Mouse (Mus musculus): ENCODE results near the gene Hnrnpu. TPM values are rescaled to one million over a fixed set of nuclear protein-coding genes. Genes with fewer than 3 reads are reported as not detected.

The Hnrnpu gene
- total RNA-seq, 4 experiments from 2014 or later = 325 to 418 (median 399) TPM

DNA sequence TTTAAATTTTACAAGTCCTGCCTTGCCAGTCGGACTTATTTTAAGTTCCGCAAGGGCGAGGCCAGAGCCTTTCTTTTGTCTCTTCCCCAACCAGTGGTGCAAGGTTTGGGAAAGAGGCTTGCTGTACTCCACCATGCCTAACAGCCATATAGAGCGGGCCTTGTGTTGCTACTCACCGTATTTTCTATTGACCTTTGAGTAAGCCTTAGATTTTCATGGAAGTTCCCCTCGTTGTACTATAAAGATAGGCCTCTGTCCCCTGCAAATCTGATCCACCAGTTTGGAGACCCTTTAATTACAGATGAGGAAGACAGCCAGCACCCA is 683 bp upstream of the Hnrnpu start:
- DNase-seq = no peak

DNA sequence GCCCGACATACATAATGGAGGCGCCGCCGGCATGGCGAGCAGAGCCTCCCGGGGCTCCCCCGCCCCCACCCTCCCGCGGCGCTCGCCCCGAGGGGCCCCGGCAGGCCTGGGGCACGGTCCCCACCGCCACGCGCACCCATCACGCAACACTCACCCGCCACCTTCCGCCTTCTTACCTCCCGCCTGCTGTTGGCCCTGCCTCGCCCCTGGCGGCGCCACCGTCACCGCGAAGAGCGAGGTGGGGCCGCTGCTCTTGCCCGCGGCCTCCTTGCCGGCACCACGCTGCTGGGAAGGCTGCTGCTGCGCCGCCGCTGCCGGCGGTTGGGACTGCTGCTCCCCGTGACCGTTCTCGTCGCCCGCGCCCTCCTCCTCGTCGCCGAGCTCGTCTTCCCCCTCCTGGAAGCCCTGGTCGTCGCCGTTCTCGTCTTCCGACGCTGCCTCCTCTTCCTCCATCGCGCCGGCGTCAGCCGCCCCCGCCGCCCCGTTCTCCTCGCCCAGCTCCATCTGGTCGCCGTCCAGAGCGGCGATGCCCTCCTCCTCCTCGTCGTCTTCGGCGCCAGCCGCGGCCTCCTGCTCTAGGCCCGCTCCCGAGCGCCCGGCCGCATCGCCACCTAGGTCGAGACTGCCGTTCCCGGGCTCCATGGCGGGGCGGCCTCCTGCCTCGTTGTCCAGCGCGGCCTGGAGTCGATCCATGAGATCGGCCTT is 668 bp downstream of the Hnrnpu start:
- no peak for DNase-seq

DNA sequence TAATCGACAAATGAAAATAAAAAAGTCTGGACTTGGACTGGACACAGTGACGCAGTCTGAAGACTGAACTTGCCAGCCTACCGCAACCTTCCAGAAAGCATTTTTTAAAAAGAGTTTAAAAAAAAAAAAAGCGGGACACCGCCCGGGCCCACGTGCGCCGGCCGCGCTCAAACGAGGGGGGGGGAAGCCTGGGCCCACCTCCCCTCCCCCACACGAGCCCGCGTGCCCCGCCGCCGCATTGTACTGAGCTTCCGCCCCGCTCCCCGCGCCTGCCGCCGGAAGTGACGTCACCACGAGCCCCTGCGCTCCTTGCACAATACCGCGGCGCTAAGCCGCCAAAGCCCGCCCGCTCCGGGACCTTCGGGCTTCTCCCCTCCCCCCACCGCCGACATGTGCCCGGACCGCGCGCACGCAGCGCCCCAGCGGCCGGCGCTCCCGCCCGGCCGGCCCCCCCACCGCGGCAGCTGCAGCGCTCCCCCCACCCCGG is 1.3 kb downstream of the Hnrnpu start:
- DNase-seq = peak; percentile 94

DNA sequence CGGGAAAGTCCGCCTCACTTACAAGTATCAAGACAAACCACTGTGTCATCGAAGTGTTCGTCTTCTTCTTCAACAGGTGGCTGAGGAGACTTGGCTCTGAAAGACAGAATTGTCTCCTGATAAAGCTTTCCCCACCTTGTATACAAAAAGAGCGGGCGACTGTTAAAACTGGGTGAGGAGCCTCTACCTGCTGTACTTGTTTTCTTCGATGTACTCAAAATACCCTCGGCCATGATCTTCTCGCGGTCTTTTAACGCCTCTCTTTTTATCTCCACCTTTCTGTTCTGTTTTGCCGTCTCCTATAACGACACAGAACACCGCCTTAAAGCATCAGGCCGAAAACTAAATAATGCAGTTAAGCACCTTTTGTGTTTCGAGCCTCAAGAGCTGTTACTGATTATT is 1.7 kb downstream of the Hnrnpu start:
- no peak for DNase-seq

DNA sequence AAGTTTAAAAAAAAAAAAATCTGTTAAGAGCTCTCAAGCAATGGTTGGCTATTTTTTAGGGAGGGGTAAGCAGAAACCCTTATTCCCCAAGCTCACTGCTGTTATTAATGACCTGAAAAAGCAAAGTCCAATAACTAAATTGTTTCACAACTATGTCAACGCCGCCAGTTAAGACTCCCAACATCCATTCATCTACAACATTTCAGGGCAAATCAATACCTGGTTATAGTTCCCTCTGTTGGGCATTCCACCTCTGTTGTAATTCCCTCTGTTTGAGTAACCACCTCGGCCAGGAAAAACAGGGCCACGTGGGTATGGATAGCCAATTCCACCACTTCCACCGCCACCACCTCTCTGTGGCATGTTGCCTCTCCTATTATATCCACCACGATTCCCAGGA is 7.7 kb downstream of the Hnrnpu start:
- DNase-seq = no peak

DNA sequence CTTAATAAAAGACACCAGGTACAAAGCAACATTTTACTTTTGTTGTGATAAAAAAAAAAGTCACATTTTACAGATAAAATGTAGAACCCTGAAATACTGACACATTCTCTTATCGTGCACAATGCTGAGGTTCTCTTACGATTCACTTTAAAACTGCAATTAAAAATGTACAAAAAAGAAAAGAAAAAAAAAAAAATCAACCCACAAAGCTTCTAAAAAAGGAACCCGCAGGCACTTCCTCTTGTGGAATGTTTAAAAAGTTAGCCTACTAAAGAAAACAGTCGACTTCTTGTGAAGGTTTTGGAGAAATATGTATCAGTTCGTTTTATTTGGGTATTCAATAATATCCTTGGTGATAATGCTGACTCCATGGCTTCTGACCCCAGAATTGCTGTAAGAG is 8.6 kb downstream of the Hnrnpu start:
- no peak for DNase-seq

DNA sequence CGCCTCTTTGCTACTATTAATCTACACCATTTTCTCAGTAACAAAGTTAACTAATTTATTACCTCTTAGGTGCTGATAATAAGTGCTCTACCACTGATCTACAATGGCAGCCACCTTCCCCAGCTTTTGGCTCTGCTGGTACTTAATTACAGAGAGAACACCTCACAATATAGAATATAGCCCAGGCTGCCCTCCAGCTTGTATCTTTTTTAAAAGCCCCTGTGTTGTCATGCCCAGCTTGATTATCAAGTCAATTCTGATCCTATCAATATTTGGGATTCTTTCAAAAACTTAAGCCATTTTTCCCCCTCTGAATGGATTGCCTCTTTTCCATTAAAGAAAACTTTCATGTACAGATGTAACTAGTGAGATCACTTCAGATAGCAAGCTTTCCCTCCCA is 10.6 kb downstream of the Hnrnpu start:
- no peak for DNase-seq

DNA sequence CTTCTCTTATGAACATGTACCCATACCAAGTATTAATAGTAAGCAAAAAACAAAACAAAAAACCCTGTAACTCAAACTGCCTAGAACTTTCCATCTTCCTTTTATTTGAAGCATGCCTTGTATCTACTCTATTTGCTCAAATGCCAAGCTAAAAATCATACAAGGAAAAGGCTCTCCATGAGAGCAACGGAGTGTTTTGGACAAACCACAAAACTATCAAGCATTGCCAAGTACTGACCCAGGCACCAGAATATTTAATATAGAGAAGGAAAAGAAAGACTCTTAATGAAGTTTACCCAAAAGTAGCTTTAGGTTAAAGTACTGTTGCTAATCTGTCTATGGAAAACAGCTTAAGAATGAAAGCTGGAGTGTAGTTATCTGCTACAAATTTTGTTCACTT is 11.2 kb downstream of the Hnrnpu start:
- no peak for DNase-seq

DNA sequence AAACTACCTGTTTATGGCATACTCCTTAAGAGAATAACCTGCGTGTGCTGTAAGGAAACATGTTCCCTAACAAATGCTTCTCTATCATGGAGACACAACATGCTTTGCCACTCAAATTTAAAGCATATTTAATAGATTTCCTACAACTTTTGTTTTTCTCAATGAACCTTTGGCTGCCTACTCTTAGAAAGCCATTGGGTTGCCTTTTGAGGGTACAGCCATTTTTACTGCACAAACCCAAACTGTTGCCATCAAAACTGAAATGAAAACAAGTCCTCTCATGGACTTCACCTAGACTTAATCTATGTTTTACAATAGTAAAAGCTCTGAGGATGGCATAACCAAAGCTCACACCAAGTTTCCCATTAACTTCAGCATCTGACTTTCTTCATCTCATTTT is 13.0 kb downstream of the Hnrnpu start:
- DNase-seq = no peak

DNA sequence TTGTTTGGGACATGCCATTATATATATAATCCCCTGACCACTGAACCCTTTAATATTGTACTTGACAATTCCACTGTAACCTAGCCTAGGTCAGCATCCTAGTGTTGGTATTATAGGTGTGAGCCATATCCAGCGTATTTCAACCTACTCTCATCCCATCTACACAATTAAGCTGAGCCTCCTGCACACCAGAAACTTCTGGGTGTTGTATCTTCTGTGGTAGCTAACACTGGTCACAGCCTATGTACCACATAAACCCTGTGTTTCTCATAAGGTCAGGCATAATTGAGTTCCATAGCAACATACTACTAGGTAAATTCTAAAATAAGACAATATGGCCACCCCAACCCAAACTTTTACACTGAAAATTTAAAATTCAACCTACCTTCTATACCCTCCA is 14.4 kb downstream of the Hnrnpu start:
- no peak for DNase-seq

DNA sequence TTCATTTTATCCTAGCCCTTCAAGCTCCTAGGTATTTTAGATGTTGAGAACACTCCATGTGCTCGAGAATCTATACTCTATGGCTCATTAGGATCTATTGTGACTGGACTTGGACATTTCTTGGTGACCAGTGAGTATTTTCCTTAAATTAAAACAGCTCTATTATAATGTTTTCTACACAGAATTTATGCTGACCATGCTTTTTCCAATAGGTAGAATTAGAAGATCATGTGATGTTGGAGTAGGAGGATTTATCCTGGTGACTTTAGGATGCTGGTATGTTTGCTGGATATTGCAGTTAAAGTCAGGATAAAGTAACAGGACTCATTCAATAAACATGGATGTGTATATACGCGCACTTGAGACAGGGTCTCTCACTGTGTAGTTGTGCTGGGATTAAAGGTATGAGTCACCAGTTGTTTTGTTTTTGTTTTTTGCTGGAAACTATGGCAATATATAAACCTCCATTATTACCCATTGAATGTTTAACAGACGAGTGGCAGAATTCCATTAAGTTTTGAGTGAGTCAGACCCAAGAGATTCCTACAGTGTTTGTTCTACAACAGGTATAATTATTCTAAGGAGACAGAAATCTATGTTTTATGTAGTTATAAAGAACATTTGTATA is 15.8 kb downstream of the Hnrnpu start:
- DNase-seq = no peak

DNA sequence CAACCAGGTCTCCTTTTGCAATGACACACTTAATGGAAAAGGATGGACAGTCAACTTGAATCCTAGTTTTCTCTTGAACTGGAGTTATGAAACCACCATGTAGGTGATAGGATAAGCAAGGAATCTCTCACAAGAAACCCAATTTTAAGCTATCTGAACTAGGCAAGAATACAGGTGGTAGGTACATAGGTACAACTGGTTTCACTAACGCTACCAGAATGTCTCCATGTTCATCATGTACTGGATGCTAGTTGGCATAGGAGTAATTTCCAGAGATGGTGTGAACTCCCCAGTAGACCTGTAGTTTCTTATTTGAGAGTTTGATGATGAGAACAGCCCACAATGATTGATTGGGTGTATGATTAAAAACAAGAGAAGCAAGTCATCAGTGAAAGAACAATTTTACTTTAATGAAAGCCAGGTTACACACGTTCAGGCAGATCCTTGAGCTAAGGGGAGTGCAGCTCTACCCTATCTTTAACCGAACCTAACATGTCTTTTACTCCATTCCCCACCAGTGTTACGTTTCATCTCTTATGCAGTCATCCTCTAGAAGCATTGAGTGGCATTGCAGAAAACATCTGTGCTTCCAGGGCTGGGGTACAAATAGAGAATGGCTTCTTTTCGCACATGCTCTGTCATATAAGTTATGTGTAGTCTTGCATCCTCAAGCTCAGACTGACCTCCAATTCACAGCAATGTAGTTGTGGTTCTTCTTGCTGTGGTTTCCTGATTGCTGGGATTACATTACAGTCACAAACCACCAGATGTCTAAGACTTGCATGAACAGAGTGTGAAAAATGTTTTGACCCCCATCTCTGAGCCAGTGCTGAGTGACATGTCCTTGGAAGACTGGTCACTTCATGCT is 16.6 kb downstream of the Hnrnpu start:
- no peak for DNase-seq

DNA sequence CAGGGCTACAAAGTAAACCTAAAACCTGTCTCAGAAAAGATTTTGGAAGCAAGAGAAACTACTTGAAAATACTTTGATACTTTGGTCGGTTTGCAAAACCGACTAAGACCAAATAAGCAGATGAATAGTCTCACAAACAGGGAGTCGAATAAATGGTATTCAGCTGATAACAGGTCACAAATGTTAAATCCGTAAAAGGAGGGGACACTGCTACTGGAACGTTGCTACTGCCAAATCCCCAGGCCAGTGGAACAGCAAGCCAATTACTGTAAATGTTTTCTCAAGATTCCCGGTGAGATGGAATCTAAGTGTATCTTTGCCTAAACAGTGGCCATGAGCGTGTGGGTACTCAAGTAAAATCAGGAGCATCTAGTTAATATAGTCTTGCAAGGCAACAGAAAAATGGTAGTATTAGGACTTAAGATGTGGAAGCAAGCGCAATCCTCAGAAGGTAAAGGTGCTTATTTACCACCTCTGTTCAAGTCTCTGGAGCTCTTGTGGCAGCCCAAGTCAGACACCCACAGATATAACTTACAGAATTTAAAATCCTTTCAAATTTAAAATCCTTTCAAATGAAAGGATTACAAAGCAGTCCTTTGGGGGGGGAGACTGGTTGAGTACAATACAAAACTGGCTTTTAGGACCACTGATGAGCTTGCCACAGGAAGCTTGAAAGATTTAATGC is 17.4 kb downstream of the Hnrnpu start:
- DNase-seq = no peak

DNA sequence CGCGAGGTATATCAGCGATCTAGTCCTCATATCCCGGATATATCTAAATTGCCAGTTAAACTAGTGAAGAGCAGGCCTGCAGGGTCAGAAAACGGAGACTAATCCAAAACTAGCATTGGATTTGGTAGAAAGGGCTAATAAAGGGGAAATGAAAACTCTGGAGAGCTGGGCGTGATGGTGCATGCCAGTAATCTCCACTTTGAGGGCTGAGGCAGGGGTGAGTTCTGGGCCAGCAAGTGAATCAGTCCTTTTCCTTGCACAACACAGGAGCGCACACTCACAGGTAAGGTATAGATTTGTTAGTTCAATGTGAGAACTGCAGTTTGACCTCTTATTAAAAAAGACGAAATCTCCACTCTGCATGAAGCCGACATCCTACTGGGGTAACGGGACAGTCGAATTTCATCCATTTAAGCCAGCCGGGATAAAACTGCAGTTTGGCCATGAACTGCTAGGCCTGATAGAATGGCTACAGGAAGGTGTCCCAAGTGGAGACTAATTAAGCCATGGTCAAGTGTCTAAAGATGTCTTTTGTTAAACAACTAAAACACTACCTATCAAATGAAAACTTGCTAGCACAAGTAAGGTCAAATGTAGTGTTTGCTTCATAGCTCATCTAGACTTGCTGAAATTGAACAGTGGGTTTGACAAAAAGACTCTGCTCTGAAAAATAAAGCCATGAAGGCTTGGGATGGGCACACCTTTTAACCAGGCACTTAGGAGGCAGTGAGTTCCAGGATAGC is 18.1 kb downstream of the Hnrnpu start:
- peak; percentile 45 for DNase-seq

DNA sequence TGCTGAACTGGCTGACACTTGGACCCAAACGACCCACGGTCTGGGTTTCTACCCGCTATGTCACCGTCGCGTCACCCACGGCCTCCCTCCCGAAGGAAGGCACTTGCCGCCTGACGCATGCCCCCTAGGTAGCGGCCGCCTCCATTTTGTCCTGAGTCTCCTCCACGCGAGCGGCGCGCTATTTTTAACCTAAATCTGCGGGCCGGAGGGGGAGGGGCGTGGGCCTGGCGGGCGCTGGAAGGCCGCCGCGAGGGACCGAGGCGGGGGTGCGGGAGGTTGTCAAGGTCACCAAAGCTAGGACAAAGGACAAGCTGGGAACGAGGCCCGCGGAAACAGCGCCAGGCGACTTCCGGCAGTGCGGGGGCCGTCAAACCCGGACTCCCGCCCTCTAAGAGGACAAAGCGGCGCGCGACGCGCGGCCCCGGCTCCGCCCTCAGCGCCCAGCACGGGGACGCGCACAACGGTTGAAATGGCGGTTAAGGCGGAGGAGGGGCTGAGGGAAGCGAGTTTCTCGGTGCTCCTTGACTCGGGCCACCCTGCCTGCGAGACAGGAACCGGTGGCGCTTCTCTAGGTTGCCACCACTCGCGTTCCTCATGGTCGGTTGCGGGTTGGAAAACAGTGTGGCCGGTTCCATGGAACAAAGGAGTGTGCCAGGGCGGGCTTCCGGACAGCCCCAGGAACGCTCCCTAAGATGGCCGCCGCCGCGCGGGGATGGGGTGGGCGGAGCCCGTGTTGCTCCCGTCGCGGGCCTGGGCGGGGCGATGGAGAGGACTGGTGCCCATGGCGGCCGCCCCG is 19.0 kb downstream of the Hnrnpu start, which contains the start of gene Cox20:
Cox20 (plus strand) TSS at position 742 of the 796 bp plus-strand sequence.
- DNase-seq = peak; percentile 96

DNA sequence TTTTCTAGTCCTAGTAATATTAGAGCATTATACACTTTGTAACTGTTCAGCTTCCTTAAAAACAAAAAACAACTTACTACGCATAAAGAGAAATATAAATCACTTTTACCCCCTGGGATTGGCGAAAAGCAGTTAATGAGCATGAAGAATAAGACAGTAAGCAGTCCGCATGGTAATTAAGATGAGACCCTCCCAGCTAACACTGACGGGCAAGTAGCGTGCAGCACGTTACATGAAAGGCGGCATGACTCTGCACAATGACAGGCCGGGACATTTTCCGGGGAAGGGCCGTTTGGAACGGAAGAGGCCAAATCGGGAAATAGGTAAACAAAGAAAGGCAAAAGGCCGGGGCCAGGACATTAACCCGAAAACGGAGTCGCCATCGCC is 19.6 kb downstream of the Hnrnpu start:
- no peak for DNase-seq

DNA sequence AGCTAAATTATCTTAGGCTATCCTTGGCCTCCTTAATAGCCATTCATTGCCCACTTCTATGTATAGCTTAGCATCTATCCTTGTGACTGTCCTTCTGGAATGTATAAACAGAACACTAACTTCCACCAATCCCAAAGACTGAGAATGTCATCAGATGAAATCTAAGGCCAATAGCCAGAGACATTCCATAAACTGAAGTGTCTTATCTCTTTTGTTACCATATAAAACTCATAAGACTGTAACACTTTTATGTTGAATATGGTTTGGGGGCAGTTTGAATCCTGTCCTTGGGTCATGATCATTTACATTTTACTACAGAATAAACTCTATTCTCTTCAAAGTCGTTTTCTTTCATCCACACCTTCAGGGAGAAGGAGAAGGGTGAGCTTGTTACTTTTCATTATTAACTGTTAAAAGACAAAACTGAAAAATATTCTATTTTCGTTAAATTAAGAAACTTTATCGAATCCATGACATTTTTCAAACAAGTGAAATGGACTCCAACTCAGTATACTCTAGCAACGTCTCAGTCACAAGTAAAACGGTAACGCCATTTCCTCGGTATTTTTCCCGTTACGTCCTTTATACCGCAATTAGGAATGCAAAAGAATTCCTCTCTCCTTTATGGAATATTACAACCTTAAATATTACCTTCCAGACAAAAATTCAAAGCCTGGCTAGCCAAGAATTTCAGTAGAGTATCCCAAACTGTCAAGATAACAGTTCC is 20.2 kb downstream of the Hnrnpu start:
- no peak for DNase-seq

DNA sequence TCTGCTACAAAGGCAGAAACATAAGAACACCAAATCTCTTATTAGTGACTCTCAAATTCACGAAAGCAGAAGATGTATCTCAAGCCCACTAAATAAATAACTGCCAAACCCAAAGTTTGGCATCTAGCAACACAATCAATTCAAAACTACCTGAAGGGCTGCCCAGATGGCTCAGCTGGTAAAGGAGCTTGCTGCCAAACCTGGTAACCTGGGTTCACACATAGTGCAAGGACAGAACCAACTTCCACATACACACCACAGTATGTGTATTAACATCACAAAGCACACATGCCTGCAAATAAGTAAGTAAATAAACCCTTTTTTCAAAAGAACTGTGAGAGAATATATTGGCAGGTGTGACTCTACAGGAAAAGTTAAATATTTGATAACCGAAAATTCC is 23.4 kb downstream of the Hnrnpu start:
- no peak for DNase-seq

DNA sequence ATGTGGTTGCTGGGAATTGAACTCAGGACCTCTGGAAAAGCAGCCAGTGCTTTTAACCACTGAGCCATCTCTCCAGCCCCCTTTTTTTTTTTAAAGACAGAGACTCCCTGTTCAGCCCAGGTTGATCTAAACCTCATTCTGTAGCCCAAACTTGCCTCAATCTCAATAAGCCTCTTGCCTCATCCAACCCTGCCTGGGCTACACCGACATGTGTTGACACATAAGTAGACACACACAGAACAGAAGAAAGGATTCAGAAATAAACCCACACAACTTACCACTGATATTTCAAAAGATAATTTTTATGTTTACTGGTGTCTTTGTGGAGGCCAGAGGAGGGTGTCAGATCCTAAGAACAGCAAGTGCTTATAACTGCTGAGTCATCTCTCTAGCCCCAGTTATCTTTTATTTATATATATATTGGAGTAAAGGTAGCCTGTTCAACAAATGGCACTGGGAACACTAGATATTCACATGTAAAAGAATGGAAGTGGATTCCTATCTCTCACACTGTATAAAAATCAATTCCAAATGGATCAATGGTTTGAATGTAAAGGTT is 24.5 kb downstream of the Hnrnpu start:
- no peak for DNase-seq

DNA sequence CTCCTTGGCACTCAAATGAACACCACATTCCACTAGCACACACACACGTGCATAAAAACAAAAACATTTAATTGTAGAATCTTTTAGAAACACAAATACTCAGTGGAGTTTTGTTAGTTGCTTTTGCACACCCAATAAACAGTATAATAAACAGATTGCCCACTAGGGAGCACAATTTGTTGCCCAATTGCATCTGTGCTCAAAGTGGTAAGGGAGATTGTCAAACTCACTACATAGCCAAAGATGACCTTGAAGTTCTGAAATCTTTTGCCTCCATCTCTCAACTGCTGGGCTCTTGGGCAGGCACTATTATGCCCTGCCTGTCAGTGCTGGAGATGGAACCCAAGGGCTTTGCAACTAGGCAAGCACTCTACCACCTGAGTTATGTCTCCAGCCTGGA is 27.5 kb downstream of the Hnrnpu start:
- DNase-seq = no peak
